Mouse (Mus musculus) right cerebral cortex, postnatal 25 days (tissue): ENCODE measurements at regions not wholly inside any gene's neighbourhood (a gene's known extent, or its start where the extent isn't known, plus 50 kb on each side); places are given as distances from the start of the nearest gene placed in this dataset.

Experiments used
- DNase-seq: peaks from one replicate; pipeline ENCODE4 v3.0.0; 2022

- no peak for DNase-seq
Observed at GRCm38 (mm10) chr17:4301142-4301853, 605.2 kb upstream of the Nox3 start.

DNA sequence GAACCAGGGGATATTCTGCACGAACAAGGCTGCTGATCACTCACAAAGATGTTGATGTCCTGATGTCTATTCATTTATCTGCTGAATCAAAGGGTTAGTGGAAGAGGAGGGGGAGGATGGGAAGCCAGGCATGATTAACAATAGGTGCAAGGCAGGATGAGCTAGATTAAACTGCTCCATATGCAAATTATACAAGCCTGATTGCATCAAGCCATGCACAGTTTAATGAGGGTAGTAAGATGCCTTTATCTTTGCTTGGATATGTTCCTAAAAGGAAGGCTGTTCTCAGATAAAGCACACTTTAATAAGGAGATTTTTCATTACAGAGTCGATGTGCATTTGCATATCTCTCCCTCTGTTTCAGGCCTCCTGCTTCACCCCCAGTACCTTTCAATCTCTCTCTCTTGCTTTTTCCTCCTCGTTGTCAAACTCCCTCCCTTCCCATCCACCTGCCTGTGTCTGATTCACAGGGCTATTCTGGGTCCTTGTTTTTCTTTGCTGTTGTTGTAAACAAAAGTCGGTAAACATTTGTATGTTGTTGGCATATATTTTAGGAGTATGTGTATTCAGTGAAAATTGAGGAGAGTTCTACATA lies 615.8 kb upstream of the Nox3 start:
- DNase-seq = no peak

DNA sequence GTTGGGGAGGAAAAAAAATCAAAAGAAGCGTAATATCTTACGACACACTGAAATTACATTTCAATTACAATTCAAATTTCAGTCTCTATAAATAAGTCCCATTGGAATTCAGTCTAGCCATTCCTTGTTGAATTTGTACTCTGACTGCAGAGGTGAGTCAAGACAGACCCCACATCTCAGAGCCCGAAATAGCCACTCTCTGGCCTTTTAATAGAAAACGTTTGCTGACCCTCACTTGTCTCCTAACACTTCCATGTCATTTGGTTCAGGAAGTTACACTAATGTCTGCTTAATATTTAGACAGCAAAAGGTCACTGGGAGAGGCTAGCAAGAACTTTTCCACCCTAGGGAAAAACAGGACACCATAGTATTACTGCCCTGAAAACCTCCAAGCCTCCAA lies 623.1 kb upstream of the Nox3 start:
- no peak for DNase-seq

- DNase-seq = no peak
Observed at GRCm38 (mm10) chr17:4328810-4329209, 632.7 kb upstream of the Nox3 start.

GRCm38 (mm10) chr17:4331650-4332049 lies 635.6 kb upstream of the Nox3 start:
- DNase-seq = no peak

- no peak for DNase-seq
Observed at GRCm38 (mm10) chr17:4333091-4333490, 637.0 kb upstream of the Nox3 start.

DNA sequence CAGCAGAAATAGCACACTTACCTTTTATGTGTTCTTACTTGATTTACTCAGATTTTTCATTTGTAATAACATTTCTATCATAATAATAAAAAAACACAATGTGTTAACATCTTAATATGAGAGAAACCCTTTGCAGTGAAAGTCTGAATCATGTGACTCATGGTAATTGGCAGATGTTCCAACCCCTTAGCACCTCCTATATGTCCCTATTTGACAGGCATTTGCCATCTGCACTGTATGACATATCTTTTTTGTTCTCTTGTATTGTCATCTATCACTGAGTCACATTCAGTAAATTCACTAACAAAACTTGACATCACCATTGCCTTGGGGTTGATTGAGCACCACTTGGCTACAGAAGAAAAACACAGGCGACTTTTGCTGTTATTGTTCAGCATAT lies 641.1 kb upstream of the Arid1b start:
- no peak for DNase-seq

- DNase-seq = no peak
Observed at GRCm38 (mm10) chr17:4355506-4356218, 638.5 kb upstream of the Arid1b start.

GRCm38 (mm10) chr17:4360413-4361320 lies 633.5 kb upstream of the Arid1b start:
- DNase-seq = no peak

DNA sequence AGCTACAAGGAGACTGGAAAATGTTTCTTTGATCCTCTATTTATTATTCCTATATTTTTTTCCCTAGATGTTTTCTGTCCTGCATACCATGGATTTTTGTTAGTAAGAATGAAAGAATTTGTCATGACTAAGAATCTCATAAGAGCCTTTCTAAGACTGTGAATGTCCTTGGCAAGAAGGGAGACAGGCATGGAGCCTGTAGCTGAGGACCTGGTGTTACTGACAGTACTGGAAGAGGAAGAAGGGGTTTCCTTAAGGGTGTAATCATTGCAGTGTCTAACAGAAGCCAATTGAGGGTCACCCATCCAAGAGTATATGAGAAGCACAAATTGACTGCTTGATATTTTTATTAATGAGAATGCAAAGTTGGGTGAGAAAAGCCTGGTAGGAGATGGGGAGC lies 628.3 kb upstream of the Arid1b start:
- no peak for DNase-seq

DNA sequence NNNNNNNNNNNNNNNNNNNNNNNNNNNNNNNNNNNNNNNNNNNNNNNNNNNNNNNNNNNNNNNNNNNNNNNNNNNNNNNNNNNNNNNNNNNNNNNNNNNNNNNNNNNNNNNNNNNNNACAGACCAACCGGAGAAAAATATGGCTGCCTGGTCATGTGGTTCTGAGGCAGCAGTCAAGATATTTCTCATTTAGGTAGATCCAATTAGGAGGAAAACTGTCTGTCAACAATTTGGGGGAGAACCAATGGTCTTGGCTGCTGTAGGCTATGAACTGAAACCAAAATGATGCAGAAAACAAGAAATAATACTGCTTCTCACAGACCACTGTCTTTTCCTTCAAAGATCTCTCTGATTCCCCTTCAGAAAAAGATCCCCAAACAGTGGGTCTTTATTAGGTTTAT lies 613.7 kb upstream of the Arid1b start:
- DNase-seq = no peak

DNA sequence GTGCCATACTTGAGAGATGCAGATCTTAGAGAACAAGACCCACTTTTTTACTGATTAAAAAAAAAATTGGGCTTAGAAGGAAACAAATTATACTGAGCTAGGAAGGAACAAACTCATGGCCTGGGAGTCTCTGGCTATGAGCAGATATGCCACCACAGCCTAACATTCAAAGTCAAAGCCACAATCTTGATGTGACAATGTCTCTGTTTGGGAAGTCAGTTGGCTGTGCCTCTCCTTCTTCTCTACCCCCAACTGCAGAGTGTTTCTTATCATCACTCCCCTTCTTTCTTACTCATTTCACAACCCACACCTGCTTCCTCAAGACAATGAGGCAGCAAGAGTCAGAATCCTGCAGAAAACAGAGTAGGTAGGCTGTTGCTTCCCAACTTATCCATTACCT lies 613.3 kb upstream of the Arid1b start:
- no peak for DNase-seq

DNA sequence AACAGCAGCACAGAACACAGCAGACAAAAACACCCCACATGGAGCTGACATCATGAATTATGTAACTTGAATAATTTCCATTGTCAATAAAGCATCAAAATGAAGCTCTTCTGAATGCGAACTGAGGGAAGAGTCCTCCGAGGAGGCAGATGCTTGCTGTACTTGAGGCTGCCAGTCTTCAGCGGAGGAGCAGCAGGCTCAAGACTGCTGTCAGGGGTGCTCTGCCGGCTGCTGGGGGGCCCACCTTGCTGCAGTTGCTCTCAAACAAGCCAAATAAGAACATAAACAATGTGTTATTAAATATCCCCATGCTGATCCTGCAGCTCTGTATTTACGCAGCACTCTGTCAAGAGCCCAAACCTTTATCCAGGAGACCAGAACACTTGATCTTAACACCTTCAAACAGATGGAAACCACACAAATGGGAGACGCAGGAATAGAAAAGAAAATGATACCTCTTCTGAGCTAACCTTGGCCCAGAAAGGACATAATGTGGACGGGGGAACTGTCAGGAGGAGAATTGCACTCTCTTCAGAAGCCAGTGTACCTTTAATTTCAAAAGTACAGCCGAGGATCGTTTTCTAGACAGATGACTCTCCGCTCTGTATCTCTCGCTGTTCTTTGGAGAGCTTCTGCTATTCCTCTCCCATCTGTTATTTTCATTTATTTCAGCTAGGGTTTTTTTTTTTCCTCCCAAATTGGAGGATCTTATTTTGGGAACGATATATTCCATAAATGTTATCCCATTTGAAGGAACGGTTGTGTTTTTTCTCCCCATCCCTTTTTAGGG lies 612.0 kb upstream of the Arid1b start:
- DNase-seq = peak; percentile 21

- DNase-seq = peak; percentile 8
Observed at GRCm38 (mm10) chr17:4382716-4383115, 611.4 kb upstream of the Arid1b start.

GRCm38 (mm10) chr17:4387616-4388015 lies 606.5 kb upstream of the Arid1b start:
- no peak for DNase-seq

GRCm38 (mm10) chr17:4390012-4390411 lies 604.1 kb upstream of the Arid1b start:
- DNase-seq = no peak

- DNase-seq = no peak
Observed at GRCm38 (mm10) chr17:4390577-4390976, 603.6 kb upstream of the Arid1b start.

DNA sequence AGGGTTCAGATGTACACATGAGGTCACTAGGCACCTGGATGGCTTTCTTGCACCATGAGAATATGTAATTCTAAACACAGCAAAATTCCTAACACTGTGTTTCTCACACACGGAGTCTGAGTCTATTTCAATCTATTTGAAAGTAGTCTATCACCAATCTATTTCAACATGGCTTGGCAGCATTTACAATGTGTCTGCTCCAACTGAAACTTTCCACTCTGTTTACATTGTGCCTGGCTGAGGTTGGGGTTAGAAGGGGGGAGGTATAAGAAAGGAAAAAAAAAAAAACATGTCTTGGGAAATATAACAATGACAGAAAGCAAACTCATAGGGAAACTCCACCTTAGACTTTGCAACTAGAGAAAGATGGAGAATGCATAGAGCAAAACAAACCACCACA lies 602.9 kb upstream of the Arid1b start:
- no peak for DNase-seq

DNA sequence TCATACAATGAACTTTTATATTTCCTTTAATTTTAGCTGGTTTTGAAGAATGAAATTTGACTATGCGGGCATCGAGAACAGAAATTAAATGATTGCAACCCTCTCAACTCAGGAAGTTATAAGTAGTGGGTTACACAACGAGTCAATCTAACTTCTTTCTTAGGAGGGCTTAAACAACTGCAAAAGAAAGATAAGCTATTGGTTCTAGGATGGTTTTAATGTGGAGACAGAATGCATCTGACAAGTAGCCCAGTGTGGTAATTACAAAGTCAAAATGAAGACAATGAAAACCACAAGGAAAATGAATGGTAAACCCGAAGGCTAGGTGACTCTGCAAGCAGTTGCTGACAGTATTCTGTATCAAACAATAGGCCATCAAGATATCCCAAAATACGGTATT lies 598.0 kb upstream of the Arid1b start:
- DNase-seq = no peak

GRCm38 (mm10) chr17:4417686-4418085 lies 576.4 kb upstream of the Arid1b start:
- DNase-seq = no peak

GRCm38 (mm10) chr17:4424451-4425168 lies 569.5 kb upstream of the Arid1b start:
- DNase-seq = no peak

- no peak for DNase-seq
Observed at GRCm38 (mm10) chr17:4425342-4425741, 568.8 kb upstream of the Arid1b start.
